Mouse (Mus musculus) bone marrow macrophage, adult 2 months (primary cell): ENCODE data around the gene Atp9a.

Experiments
- CTCF ChIP-seq: IDR thresholded peaks from 2 replicates; pipeline ENCODE4 v1.5.1; 2012; ENCODE audit warnings: low read depth, mild to moderate bottlenecking, low read length, moderate library complexity
- POLR2A ChIP-seq: IDR thresholded peaks from 2 replicates; pipeline ENCODE4 v1.6.1; 2012; ENCODE audit warnings: mild to moderate bottlenecking, low read depth, low read length, borderline replicate concordance

DNA sequence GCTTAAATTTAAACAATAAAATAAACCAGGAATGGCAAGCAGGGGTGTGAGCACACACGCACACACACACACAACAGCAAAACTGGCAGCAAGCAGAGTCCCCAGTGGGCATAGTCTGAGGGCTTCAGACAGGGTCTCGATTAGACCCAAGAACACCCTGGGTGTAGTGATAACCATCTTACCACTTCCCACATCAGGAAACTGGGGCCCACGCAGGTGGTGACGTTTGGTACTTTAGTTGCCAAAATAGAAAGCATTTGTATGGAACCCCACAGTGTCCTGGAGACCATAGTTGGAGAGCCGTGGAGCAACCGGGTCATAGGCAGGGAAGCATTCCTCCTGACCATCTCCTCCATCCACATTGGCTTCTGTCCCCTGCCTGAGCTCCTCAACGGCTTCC lies 146.5 kb downstream of the Atp9a start:
- TF ChIP-seq POLR2A (no peak), CTCF (no peak)
